Mouse (Mus musculus): ENCODE results near the gene Btbd9.

Btbd9 gene

DNA sequence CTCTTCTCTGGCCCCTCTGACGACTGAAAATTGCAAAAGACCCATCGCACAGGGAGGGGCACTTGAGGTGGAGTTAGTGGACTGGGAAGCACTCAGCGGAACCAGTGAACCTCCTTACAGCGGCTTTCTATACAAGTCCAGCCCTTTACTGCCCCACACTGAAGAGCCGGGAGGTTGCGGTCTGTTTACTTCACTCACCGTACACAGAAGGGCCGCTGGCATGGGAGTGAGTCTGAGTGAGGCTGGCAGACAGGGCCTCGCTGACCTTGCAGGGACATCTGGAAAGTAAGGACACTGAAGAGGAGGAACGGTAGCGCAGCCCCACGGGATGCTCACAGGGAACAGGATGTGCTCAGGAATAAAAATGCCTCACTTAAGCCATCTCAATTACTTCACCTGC, 120.0 kb downstream of the Btbd9 start:
- DNase-seq (ENCODE audit: inconsistent age in 2 of 2, low spot score in 1 of 2), result peak in 1 of 2 experiments; percentile 31

DNA sequence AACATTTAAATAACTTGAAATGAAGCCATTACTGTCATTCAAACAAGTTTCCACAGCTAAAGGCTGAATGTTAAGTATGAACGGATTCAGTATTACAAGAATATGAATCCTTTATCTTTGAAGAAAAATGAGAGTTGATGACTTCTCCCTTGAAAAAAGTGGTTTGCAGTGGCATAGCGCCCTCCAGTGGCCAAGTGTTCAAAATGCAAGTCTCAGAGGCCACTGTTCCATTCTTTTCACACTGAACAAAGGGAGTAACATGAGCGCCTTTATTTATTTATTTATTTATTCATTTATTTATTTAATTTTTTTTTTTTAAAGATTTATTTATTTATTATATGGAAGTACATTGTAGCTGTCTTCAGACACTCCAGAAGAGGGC, 121.4 kb downstream of the Btbd9 start:
- peak; percentile 64 to 91 for DNase-seq (ENCODE audit: inconsistent age in 2 of 2, low spot score in 1 of 2)

DNA sequence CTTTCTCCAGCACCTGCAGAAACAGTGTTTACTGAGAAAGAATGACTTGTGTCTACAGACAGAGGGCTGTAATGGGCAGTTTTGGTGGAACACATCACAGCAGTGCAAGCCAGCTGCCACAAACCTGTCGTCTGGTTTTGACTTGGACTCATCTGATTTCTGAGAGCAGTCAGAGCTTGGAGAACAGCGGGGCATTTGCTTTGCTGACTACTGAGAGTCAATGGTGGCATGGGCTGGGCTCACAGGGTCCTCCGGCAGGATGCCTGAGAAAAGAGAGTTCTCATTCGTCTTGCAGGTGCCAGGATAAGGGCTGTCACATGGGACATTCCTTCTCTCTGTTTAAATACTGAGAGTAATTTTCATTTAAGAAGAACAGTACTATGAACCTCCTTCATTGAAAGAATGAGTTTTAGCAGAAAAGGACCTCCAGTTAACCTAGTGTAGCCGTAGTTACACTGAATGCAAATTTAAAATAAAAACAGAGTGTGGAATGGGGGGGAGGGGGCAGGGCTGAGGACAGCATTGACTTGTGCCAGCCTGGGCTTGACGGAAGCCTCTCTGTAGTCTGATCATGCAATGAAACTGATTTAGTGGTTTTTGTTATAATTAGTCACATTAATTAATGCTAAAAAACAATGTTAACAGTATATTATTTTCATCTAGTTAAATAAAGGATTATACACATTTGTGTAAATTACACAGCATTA, 122.0 kb downstream of the Btbd9 start:
- DNase-seq (ENCODE audit: inconsistent age in 2 of 2, low spot score in 1 of 2), result peak in 1 of 2 experiments; percentile 29

DNA sequence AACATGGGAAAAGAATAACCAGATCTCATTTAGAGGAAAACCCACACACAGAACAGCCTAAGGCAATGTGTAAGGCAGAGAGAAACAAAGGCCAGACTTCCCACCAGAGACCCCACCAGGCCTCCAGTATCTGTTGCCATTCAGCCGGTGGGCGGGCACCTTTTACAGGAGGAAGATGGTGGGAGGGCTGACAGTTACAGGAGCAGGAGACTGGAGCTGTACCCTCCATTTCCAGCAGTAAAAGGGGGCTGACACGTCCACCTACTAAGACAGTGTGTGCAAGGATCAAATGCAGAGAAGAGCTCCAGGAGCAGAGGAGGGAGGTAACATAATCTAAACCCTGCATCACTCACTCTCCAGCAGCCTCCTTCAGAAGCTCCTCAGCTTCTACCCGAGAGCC, 123.0 kb downstream of the Btbd9 start:
- DNase-seq (ENCODE audit: inconsistent age in 2 of 2, low spot score in 1 of 2), result no peak

DNA sequence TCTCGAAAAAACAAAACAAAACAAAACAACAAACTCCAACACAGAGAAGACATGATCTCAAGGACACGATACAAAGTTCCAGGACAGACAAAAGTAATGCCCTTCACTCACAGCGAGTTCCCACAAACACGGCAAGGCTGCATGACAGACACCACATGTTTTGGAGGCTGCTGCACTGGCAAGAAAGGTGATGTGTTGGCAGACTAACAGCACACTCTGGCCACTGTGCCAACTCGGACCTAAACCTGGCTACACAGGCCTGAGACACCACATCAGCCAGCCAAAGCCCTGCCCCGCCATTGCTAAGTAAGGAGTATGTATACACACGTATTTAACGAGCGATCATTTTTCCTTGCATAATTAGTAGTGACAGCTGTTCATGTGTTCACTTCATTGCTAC, 123.9 kb downstream of the Btbd9 start:
- no peak for DNase-seq (ENCODE audit: inconsistent age in 2 of 2, low spot score in 1 of 2)

DNA sequence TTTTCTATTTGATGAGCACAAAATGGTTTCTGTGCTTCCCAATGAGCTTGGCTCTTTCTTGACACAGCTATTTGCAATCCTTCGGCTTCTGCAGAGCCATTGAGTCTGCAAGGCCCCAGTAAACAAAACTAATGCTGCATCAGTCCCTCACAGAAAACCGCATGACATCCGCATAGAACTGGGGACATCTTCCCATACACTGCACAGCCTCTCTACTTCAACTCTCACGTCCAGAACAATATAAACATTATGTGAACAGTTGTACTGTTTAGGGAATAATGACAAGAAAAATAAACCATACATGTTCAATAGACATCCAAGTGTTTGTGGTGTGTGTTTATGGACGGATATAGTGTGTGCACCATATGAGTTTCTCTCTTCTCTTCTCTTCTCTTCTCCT, 127.7 kb downstream of the Btbd9 start:
- DNase-seq (ENCODE audit: inconsistent age in 2 of 2, low spot score in 1 of 2), result no peak

DNA sequence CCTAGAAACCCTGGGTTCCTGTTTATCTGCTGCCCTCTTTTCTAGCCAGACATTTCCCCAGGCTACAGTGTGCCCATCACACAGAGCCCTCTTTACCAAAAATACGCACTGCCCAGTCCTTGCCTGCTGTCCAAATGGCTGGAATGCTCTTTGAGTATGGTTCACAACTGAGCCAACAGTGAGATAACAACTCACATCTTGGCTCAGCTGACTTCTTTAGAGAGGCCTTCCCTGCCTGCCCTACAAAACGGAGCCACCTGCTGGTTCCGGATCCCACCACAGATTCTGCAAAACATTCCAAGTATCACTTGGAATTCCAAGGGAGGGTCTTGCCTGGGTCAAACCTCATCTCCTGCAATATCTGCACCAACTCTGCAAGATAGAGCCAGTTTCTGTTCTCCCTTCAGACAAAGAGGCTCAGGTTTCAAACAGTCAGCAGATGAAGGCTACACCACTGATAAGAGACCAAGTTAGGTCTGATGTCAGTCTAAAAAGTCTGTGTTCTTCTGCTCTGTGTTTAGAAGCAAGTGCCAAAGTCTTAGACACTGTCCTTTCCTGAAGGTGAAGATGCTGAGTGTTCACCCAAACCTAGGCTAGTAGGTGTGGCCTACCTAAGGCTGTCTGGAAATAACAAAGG, 130.4 kb downstream of the Btbd9 start:
- no peak for DNase-seq (ENCODE audit: inconsistent age in 2 of 2, low spot score in 1 of 2)

DNA sequence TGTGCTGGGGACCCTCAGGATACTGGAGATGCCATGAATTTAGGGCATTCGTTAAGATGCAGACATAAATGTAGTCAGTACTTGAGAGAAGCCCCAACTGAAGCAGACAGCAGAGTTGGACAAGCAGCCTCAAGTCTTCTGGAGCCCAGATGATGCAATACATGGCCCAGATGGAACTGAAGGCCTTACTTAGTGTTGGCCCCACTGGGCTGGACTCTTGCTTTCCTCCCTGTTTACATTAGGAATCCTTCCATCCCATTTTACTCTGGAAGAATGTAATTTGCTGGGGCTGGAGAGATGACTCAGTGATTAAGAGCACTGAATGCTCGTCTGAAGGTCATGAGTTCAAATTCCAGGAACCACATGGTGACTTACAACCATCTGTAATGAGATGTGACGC, 136.6 kb downstream of the Btbd9 start:
- DNase-seq (ENCODE audit: inconsistent age in 2 of 2, low spot score in 1 of 2), result peak in 1 of 2 experiments; percentile 39

DNA sequence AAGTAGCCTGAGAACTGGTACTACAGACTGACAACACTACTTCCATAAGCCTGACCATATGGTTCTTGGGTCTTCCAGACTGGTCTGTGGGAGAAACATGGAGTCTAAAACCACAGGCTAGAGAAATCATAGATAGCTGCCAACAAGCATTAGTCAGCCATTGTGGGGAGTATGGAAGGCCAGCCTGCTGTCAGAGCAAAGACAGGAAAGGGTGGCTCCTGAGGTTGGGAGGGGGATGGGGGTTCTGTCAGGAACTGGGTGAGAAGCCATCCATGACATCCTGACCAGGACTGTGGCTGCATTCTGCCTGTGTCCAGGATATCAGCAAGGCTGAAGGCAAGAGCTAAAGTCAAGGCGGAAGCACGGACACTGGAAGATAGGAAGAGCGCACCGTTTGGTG, 137.5 kb downstream of the Btbd9 start:
- DNase-seq (ENCODE audit: inconsistent age in 2 of 2, low spot score in 1 of 2), result peak in 1 of 2 experiments; percentile 49

DNA sequence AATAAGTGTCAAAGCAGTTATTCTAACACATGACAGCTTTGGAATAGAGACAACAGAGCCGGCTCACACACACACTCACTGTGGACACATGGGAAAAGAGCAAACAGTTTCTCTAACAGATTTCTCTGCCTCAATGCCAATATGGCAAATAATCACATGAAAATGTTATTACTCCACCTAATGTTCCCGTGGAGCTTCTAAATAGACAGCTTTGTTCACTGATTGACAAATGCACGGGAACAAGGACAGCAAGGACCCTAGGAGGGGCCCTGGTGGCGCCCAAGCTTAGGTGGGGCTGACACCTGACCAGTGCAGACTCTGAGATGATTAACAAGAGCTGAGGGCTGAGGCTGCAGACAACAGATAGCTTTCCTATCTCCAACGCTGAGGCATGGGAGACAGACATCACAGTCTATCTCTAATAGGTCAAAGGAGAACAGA, 140.2 kb downstream of the Btbd9 start:
- DNase-seq (ENCODE audit: inconsistent age in 2 of 2, low spot score in 1 of 2), result no peak

DNA sequence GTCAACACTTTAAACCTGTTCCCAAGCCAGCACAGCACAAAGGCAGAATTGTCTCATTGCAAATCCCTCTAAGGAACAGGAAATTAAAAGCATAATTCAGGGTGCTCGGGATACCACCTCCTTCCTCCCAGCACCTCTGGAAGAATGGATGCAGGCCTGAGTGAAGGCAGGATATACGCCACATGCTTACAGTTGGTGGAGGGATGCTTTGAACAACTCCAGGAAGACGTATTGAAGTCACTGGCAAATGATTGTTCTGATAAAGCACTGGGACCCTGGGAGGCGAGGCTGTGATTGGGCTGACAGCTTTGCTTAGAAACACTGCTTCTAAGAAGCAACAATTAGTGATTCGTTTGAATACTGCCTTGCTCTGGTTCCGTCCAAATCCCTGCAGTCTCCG, 140.8 kb downstream of the Btbd9 start:
- no peak for DNase-seq (ENCODE audit: inconsistent age in 2 of 2, low spot score in 1 of 2)

DNA sequence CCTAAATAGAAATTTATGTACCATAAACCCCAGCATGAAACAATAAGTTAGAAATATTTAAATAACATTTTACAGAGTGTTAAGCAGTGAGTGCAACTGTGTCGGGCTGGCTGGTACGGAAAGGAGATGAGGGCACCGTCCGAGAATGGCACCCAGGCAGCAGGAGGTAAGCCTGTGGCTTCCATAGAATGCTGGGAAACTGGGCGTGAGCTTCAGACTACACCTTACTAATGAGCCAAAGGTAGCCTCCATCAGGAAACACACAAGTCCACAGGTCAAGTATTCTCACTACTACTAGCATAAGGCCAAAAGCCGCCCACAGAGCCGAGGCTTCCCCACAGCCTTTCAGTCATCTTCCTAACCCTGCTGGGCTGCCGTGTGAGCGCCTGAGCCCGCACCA, 144.2 kb downstream of the Btbd9 start:
- no peak for DNase-seq (ENCODE audit: inconsistent age in 2 of 2, low spot score in 1 of 2)

DNA sequence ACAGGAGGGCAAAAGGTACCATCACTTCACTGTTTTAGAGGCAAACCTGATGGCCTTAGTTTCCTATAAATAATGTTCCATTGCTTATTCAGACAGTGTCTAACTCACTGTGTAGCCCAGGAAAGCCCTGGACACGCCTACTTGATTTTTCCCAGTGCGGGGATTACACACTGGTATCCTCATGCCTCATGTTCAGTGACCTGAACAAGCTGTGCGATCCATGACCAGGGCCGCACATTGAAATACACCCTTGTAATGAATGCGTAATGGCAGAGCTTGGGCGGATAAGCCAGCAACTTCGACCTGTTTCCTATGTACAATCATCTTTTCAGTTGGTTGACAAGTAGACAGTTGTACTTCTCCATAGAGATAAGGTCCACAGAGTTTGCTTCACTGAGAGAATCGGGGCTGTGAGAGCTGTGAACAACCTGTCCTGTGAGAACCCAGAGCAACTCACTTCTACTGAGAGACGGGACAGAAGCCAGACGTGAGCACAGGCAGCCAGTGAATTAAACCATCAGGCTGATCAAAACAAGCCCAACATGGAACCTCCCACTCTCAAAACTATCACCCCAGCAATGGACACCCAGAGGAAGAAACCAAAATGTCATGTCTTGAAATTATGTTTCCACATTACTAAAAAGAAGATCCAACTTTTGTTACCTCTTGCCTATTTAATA, 145.2 kb downstream of the Btbd9 start:
- no peak for DNase-seq (ENCODE audit: inconsistent age in 2 of 2, low spot score in 1 of 2)

DNA sequence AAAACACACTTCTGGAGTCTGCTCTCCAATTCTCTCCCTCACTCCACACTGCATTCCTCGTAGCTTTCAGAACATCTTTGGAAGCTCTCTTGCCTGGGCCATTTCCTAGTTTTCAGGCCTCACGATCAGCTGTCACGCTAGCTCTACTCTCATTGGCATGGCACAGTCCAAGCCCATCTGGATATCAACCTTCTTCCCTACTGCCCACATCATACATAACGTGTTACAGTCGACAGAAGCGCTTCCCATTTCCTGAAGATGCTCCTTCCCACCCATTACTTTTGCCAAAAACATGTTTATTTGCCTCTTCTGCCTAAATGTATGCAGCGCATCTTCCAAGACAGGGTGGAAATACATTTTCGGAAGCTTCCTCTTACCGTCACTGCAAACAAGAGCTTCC, 147.6 kb downstream of the Btbd9 start:
- DNase-seq (ENCODE audit: inconsistent age in 2 of 2, low spot score in 1 of 2), result no peak

DNA sequence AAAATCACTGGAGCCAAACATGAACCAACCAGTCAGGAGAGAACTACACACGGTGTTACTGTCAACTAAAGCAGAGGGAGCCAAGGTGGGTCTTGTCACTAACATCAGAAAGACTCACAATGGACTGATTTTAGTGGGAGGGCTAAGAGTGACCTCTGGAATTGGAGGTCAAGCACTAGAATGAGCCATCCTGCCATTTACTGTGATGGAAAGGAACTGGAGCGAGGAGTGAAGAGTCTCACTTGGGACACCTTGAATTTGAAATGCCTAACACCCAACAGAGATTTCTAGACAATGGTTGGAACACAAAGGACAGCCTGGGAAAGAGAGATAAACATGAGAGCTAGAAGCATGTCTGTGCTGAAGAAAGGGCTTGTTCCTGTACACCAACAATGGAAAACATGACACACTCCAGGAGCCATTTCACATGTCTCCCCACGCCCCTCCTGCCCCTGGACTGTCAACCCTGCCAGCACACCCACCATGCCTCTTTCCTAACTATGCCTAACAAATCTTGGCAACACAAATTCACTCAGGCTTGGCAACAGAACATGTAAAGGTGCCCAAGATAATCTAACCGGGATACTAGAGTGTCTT, 152.9 kb downstream of the Btbd9 start:
- no peak for DNase-seq (ENCODE audit: inconsistent age in 2 of 2, low spot score in 1 of 2)

DNA sequence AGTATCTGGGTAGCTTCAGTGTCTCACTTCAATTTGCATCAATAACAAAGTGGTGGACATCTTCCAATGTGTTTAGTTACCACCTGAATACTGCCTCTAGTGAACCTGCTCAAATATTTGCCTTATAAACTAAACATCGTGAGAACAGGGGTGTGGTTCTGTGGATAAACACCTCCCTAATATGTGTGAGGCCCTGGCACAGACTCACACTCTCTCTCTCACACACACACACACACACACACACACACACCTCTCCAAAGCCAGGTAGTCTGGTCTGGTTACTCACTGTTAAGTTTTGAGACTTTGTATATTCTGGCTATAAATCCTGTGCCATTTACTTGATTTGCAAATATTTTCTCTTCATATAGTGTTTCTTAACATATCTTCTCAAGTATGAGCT, 154.0 kb downstream of the Btbd9 start:
- DNase-seq (ENCODE audit: inconsistent age in 2 of 2, low spot score in 1 of 2), result no peak

DNA sequence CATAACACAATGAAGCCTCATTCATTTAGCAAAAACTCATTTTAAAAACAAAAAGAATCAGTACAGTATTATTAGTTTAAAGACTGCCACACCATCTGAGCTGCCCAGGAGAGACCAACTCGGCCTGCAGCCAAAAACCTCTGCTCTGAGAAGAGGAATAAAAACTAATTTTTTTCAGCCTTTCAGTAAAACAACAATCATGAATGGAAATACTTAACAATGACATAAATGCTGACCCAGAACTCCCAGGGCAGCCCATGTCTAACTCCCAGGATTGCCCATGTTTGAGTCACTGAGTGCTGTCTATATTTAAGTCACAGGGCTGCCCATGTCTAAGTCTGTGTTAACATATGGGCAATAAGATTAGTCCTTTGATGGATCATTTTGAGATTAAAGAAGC, 155.0 kb downstream of the Btbd9 start:
- DNase-seq (ENCODE audit: inconsistent age in 2 of 2, low spot score in 1 of 2), result no peak

DNA sequence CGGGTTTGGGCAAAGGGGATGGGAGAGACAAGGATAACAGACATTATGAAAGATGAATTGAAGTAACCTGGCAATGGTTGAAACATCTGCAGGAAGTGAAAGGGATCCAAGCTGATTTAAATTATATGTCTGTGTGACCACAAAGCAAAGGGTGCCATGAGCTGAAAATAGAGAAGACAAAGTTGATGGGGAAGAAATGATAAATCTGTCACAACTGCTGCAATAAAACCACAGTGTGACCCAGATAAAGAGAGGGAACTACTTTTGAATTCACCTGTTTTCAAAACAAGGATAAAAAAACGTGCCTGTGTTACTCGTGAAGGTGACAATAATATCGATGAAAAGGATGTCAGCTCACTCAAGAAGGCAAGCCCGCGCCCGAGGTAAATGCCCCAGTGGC, 156.8 kb downstream of the Btbd9 start:
- no peak for DNase-seq (ENCODE audit: inconsistent age in 2 of 2, low spot score in 1 of 2)

DNA sequence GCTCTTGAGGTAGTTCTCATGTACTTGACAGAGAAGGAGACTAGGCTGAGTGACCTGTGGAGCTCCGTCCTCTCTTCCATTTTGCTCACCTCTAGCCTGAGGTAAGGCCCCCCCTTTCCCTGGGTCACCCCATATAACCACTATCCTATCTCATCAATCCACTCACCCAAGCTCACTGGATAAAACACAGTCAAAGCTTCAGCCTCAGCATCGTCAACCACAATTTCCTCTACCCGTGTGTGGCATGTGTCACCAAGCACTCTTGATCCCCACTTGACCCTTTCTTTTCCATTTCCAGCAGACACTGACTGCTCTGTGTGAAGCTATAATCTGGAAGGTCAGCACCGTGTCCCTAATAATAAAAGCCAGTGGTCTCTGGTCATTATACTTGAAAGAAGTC, 157.8 kb downstream of the Btbd9 start:
- DNase-seq (ENCODE audit: inconsistent age in 2 of 2, low spot score in 1 of 2), result no peak

DNA sequence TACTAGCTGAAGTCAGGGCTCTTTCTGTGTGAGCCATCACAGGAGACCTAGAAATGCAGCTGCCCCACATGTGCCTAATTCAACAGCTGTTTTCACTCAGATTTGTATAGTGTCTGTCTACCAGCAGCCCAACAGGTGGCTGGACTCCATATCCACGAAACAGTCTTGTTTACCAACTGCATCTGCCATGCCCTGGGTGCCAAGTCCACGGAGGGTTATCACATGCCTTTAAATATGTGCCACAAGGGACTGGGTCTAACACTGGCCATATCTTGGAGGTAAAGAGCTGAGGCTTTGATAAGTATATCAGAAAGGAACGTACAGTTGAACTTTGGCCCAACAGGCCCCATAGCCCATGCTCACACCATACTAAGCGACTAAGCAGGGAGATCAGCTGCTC, 159.2 kb downstream of the Btbd9 start:
- no peak for DNase-seq (ENCODE audit: inconsistent age in 2 of 2, low spot score in 1 of 2)

DNA sequence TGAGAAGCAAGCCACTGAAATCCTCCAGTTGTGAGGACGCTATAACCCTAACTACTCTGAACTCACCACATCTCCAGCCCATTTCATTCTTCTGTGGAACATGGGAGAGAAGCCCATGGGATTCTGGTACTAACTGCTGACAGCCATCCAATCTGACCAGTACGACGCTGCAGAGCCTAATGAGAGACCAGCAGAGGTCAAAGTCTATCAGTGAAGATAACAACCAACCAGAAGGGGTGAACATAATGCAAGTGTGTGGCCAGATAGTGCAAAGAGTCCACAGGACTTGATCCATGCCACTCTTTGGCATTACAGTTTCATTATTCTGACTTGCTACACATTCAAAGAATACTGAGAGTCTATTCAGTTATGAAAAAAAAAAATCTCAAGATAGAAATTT, 160.6 kb downstream of the Btbd9 start:
- DNase-seq (ENCODE audit: inconsistent age in 2 of 2, low spot score in 1 of 2), result no peak

DNA sequence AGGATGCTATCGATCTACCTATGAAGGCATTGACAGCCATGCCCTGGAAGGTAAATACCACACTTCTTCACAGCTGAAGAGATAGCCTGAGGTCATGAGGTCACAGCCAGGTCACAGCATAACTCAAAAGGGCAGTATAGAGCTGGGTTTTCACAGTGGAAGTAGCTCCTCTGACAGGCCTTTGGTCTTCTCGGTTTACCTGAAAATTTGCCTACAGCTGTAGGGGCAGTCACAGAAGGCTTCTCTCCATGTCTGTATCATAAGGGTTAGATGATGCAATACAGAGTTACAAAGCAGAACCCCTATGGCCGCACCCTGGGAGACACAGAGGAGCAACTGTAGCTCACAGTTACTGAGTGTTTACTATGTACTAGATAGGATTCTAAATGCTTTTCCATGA, 163.3 kb downstream of the Btbd9 start:
- DNase-seq (ENCODE audit: inconsistent age in 2 of 2, low spot score in 1 of 2), result no peak
